Mouse (Mus musculus): Measurements from ENCODE around the gene Chrna1. TPM values are rescaled to one million over a fixed set of nuclear protein-coding genes. Genes with fewer than 3 reads are reported as not detected.
A peak's percentile ranks its signal among the peaks of the same experiment; 100 is the strongest.

Gene Chrna1
- total and polyA plus RNA-seq, 2 experiments from 2014 or later, result 0.05 TPM; not detected in 1

- no peaks in the 10 kb centered on the region for H3K27me3 ChIP-seq (ENCODE audit: control insufficient read depth, insufficient read depth, low read length)
- ATAC-seq (ENCODE audit: insufficient read depth, low read depth) (no peak), DNase-seq (ENCODE audit: low spot score) (no peak)
- H3K9me3 ChIP-seq (replicated peaks; ENCODE audit: control insufficient read depth, low read length), result no peaks in the 10 kb centered on the region
- peak overlapping the region; percentile 46; the same call in 1 of the 2 replicates for H3K27ac ChIP-seq (ENCODE audit: low read depth)
- H3K36me3 ChIP-seq (replicated peaks; ENCODE audit: control insufficient read depth, insufficient read depth, low read length), result no peaks in the 10 kb centered on the region
- WGBS, result 64% methylated on average over 8 of the region's 8 CpGs
- H3K9ac ChIP-seq (replicated peaks; ENCODE audit: low read depth, low read length), result no peak overlapping the region
- H3K4me3 ChIP-seq (ENCODE audit: low read depth, low read length), result no peak overlapping the region
- peaks cover 7% of the 10 kb centered on the region; the same call in 1 of the 2 replicates for H3K4me1 ChIP-seq (ENCODE audit: control insufficient read depth, insufficient read depth)
- TF ChIP-seq EP300 (IDR thresholded peaks at IDR 0.05; ENCODE audit: low read depth), result no peak
- no peak for TF ChIP-seq CTCF (IDR thresholded peaks at IDR 0.05; ENCODE audit: low read depth)
- no peak overlapping the region for H3K4me2 ChIP-seq (ENCODE audit: low read depth, low read length)
Observed at GRCm38 (mm10) chr2:73522891-73523290, 57.2 kb downstream of the Chrna1 start.

- Histone ChIP-seq H3K9me3 (replicated peaks; ENCODE audit: control insufficient read depth, low read length) (no peaks in the 10 kb centered on the region), H3K36me3 (replicated peaks; ENCODE audit: control insufficient read depth, insufficient read depth, low read length) (no peaks in the 10 kb centered on the region), H3K27me3 (ENCODE audit: control insufficient read depth, insufficient read depth, low read length) (no peaks in the 10 kb centered on the region), H3K4me3 (ENCODE audit: low read depth, low read length) (no peak overlapping the region), H3K27ac (ENCODE audit: low read depth) (no peak overlapping the region), H3K4me1 (ENCODE audit: control insufficient read depth, insufficient read depth) (peaks cover 7% of the 10 kb centered on the region; the same call in 1 of the 2 replicates), H3K4me2 (ENCODE audit: low read depth, low read length) (no peak overlapping the region), H3K9ac (replicated peaks; ENCODE audit: low read depth, low read length) (no peak overlapping the region)
- ATAC-seq (ENCODE audit: insufficient read depth, low read depth), result no peak
- TF ChIP-seq EP300 (IDR thresholded peaks at IDR 0.05; ENCODE audit: low read depth) (no peak), CTCF (IDR thresholded peaks at IDR 0.05; ENCODE audit: low read depth) (no peak)
- no peak for DNase-seq (ENCODE audit: low spot score)
- 71% methylated on average over 6 of the region's 6 CpGs for WGBS
Observed at GRCm38 (mm10) chr2:73522336-73522735, 57.8 kb downstream of the Chrna1 start.

- H3K9me3 ChIP-seq (replicated peaks; ENCODE audit: control insufficient read depth, low read length), result no peaks in the 10 kb centered on the region
- no peak for ATAC-seq (ENCODE audit: insufficient read depth, low read depth)
- no peaks in the 10 kb centered on the region for H3K36me3 ChIP-seq (replicated peaks; ENCODE audit: control insufficient read depth, insufficient read depth, low read length)
- H3K4me2 ChIP-seq (ENCODE audit: low read depth, low read length), result no peak overlapping the region
- H3K4me1 ChIP-seq (ENCODE audit: control insufficient read depth, insufficient read depth), result peaks cover 7% of the 10 kb centered on the region; the same call in 1 of the 2 replicates
- no peak overlapping the region for H3K27ac ChIP-seq (ENCODE audit: low read depth)
- no peaks in the 10 kb centered on the region for H3K27me3 ChIP-seq (ENCODE audit: control insufficient read depth, insufficient read depth, low read length)
- DNase-seq (ENCODE audit: low spot score), result no peak
- TF ChIP-seq EP300 (IDR thresholded peaks at IDR 0.05; ENCODE audit: low read depth), result no peak
- TF ChIP-seq CTCF (IDR thresholded peaks at IDR 0.05; ENCODE audit: low read depth), result no peak
- H3K4me3 ChIP-seq (ENCODE audit: low read depth, low read length), result no peak overlapping the region
- H3K9ac ChIP-seq (replicated peaks; ENCODE audit: low read depth, low read length), result no peak overlapping the region
- 36% methylated on average over 5 of the region's 5 CpGs for WGBS
Observed at GRCm38 (mm10) chr2:73521737-73522136, 58.4 kb downstream of the Chrna1 start.

GRCm38 (mm10) chr2:73518966-73519365 lies 61.2 kb downstream of the Chrna1 start:
- ATAC-seq (ENCODE audit: insufficient read depth, low read depth) (no peak), DNase-seq (ENCODE audit: low spot score) (no peak)
- no peaks in the 10 kb centered on the region for H3K27me3 ChIP-seq (ENCODE audit: control insufficient read depth, insufficient read depth, low read length)
- H3K9me3 ChIP-seq (replicated peaks; ENCODE audit: control insufficient read depth, low read length), result no peaks in the 10 kb centered on the region
- no peak overlapping the region for H3K4me3 ChIP-seq (ENCODE audit: low read depth, low read length)
- H3K27ac ChIP-seq (ENCODE audit: low read depth), result no peak overlapping the region
- H3K9ac ChIP-seq (replicated peaks; ENCODE audit: low read depth, low read length), result no peak overlapping the region
- no peak for TF ChIP-seq EP300 (IDR thresholded peaks at IDR 0.05; ENCODE audit: low read depth)
- no peak for TF ChIP-seq CTCF (IDR thresholded peaks at IDR 0.05; ENCODE audit: low read depth)
- H3K4me1 ChIP-seq (ENCODE audit: control insufficient read depth, insufficient read depth), result peaks cover 7% of the 10 kb centered on the region; the same call in 1 of the 2 replicates
- WGBS, result 84% methylated on average over 5 of the region's 5 CpGs
- no peak overlapping the region for H3K4me2 ChIP-seq (ENCODE audit: low read depth, low read length)
- no peaks in the 10 kb centered on the region for H3K36me3 ChIP-seq (replicated peaks; ENCODE audit: control insufficient read depth, insufficient read depth, low read length)

GRCm38 (mm10) chr2:73518311-73518710 lies 61.8 kb downstream of the Chrna1 start:
- no peak overlapping the region for H3K27ac ChIP-seq (ENCODE audit: low read depth)
- no peak overlapping the region for H3K4me3 ChIP-seq (ENCODE audit: low read depth, low read length)
- peaks cover 6% of the 10 kb centered on the region; the same call in 1 of the 2 replicates for H3K4me1 ChIP-seq (ENCODE audit: control insufficient read depth, insufficient read depth)
- H3K4me2 ChIP-seq (ENCODE audit: low read depth, low read length), result no peak overlapping the region
- TF ChIP-seq EP300 (IDR thresholded peaks at IDR 0.05; ENCODE audit: low read depth) (no peak), CTCF (IDR thresholded peaks at IDR 0.05; ENCODE audit: low read depth) (no peak)
- ATAC-seq (ENCODE audit: insufficient read depth, low read depth), result no peak
- WGBS, result 82% methylated on average over 2 of the region's 2 CpGs
- H3K9me3 ChIP-seq (replicated peaks; ENCODE audit: control insufficient read depth, low read length), result no peaks in the 10 kb centered on the region
- H3K36me3 ChIP-seq (replicated peaks; ENCODE audit: control insufficient read depth, insufficient read depth, low read length), result no peaks in the 10 kb centered on the region
- no peaks in the 10 kb centered on the region for H3K27me3 ChIP-seq (ENCODE audit: control insufficient read depth, insufficient read depth, low read length)
- H3K9ac ChIP-seq (replicated peaks; ENCODE audit: low read depth, low read length), result no peak overlapping the region
- DNase-seq (ENCODE audit: low spot score), result no peak

- peaks cover 8% of the 10 kb centered on the region; the same call in 1 of the 2 replicates for H3K4me1 ChIP-seq (ENCODE audit: control insufficient read depth, insufficient read depth)
- no peaks in the 10 kb centered on the region for H3K36me3 ChIP-seq (replicated peaks; ENCODE audit: control insufficient read depth, insufficient read depth, low read length)
- DNase-seq (ENCODE audit: low spot score) (no peak), ATAC-seq (ENCODE audit: insufficient read depth, low read depth) (no peak)
- no peaks in the 10 kb centered on the region for H3K27me3 ChIP-seq (ENCODE audit: control insufficient read depth, insufficient read depth, low read length)
- H3K4me3 ChIP-seq (ENCODE audit: low read depth, low read length), result no peak overlapping the region
- H3K27ac ChIP-seq (ENCODE audit: low read depth), result no peak overlapping the region
- H3K4me2 ChIP-seq (ENCODE audit: low read depth, low read length), result no peak overlapping the region
- no peak overlapping the region for H3K9ac ChIP-seq (replicated peaks; ENCODE audit: low read depth, low read length)
- no peaks in the 10 kb centered on the region for H3K9me3 ChIP-seq (replicated peaks; ENCODE audit: control insufficient read depth, low read length)
- WGBS, result 89% methylated on average over 6 of the region's 6 CpGs
- TF ChIP-seq CTCF (IDR thresholded peaks at IDR 0.05; ENCODE audit: low read depth), result no peak
- no peak for TF ChIP-seq EP300 (IDR thresholded peaks at IDR 0.05; ENCODE audit: low read depth)
Observed at GRCm38 (mm10) chr2:73514178-73514577, 66.0 kb downstream of the Chrna1 start.

Other genes starting within 250 kb of the Chrna1 start
- 11.3 and 19.0 TPM in 2 replicates for gene Gpr155, start 193.8 kb downstream of the Chrna1 start, total RNA-seq (2014; rRNA removed; ENCODE audit: low replicate concordance)
- 6.8 and 8.5 TPM in 2 replicates for gene Gpr155, start 193.8 kb downstream of the Chrna1 start, polyA plus RNA-seq (2015; fragmentation: Nextera tagmentation; extraction: Ambion mirVana)
- gene Wipf1, start 50.6 kb downstream of the Chrna1 start, total RNA-seq (2014; rRNA removed; ENCODE audit: low replicate concordance), result 1.7 and 20.3 TPM in 2 replicates
- gene Wipf1, start 50.6 kb downstream of the Chrna1 start, polyA plus RNA-seq (2015; fragmentation: Nextera tagmentation; extraction: Ambion mirVana), result 2.9 and 3.1 TPM in 2 replicates
- 29.6 and 64.3 TPM in 2 replicates for gene Chn1, start 195.0 kb upstream of the Chrna1 start, total RNA-seq (2014; rRNA removed; ENCODE audit: low replicate concordance)
- gene Chn1, start 195.0 kb upstream of the Chrna1 start, polyA plus RNA-seq (2015; fragmentation: Nextera tagmentation; extraction: Ambion mirVana), result 18.5 and 18.6 TPM in 2 replicates